Mouse (Mus musculus) liver, adult 2 months (tissue): ENCODE data around the gene Atat1. TPM values are rescaled to one million over a fixed set of nuclear protein-coding genes. Genes with fewer than 3 reads are reported as not detected.

ENCODE experiments used
- DNase-seq: peaks from one replicate; pipeline ENCODE4 v3.0.0-alpha.2; 2011; ENCODE audit warnings: low read depth, low spot score; ENCODE audit errors: extremely low read depth
- H3K27ac ChIP-seq: fragments of 200-500 bp; replicated peaks from 2 replicates; pipeline ENCODE4 v1.5.1; 2012; ENCODE audit warnings: low read depth, mild to moderate bottlenecking, control low read depth, inconsistent platforms, low read length; ENCODE audit not compliant: insufficient read depth
- H3K27me3 ChIP-seq: fragments of 200-500 bp; 2 replicates; pipeline ENCODE4 v1.6.1; 2012; ENCODE audit warnings: mild to moderate bottlenecking, moderate library complexity, low read length, inconsistent platforms; ENCODE audit not compliant: control insufficient read depth, insufficient read depth
- H3K36me3 ChIP-seq: fragments of 200-500 bp; 2 replicates; pipeline ENCODE4 v1.6.1; 2012; ENCODE audit warnings: low read length, inconsistent platforms; ENCODE audit not compliant: control insufficient read depth, insufficient read depth
- H3K4me1 ChIP-seq: fragments of 200-500 bp; 2 replicates; pipeline ENCODE4 v1.6.1; 2011; ENCODE audit warnings: low read length; ENCODE audit not compliant: control insufficient read depth, insufficient read depth
- H3K4me3 ChIP-seq: fragments of 200-500 bp; 2 replicates; pipeline ENCODE4 v1.5.1; 2011; ENCODE audit warnings: low read depth, mild to moderate bottlenecking, control low read depth, low read length, moderate library complexity; ENCODE audit not compliant: insufficient read depth
- H3K79me2 ChIP-seq: fragments of 200-500 bp; 2 replicates; pipeline ENCODE4 v1.6.1; 2012; ENCODE audit warnings: inconsistent platforms, mild to moderate bottlenecking, low read length, moderate library complexity; ENCODE audit not compliant: control insufficient read depth, insufficient read depth
- H3K9ac ChIP-seq: fragments of 200-500 bp; 2 replicates; pipeline ENCODE4 v1.6.1; 2012; ENCODE audit warnings: low read depth, mild to moderate bottlenecking, control low read depth, inconsistent platforms, low read length
- CTCF ChIP-seq: fragments of 200-500 bp; IDR thresholded peaks from 2 replicates; pipeline ENCODE4 v1.5.1; 2011; ENCODE audit warnings: low read depth, low read length, control low read depth
- POLR2A ChIP-seq: fragments of 200-500 bp; IDR thresholded peaks from 2 replicates; pipeline ENCODE4 v1.6.1; 2011; ENCODE audit warnings: low read length, control low read depth; ENCODE audit not compliant: insufficient read depth; ENCODE audit errors: extremely low read depth
- WGBS: fragments of 180-500 bp; shearing (Covaris S2); methylation state at CpG from one replicate; pipeline ENCODE4 v1.1.7; 2018; 5-methylcytosine and 5-hydroxymethylcytosine counted together
- polyA plus RNA-seq: library from polyadenylated mRNA; depleted of rRNA; stranded (reverse); fragments of >200 nt; gene quantifications from 2 replicates; pipeline ENCODE4 v1.2.3, GENCODE M21; 2012
- total RNA-seq: library from RNA; depleted of rRNA; stranded (reverse); fragments of >200 nt; gene quantifications from 2 replicates; pipeline ENCODE4 v1.2.3, GENCODE M21; 2014

The Atat1 gene
- total and polyA plus RNA-seq, 2 experiments = 12.1 to 47.5 TPM

- Histone ChIP-seq H3K36me3 (no peaks in the 10 kb centered on the region), H3K9ac (no peak overlapping the region), H3K4me3 (no peak overlapping the region), H3K27ac (no peak overlapping the region), H3K79me2 (0 out of 2 replicates have a peak, but pooled peaks cover under 1% of the 10 kb centered on the region), H3K4me1 (peaks cover 5% of the 10 kb centered on the region), H3K27me3 (no peaks in the 10 kb centered on the region)
- WGBS = 73% methylated on average over 6 of the region's 6 CpGs
- TF ChIP-seq CTCF (no peak), POLR2A (no peak)
- no peak for DNase-seq
These were observed 35.2 kb downstream of the Atat1 start for GRCm38 (mm10) chr17:35874721-35875120.

- no peak overlapping the region for H3K9ac ChIP-seq
- no peaks in the 10 kb centered on the region for H3K36me3 ChIP-seq
- peak; percentile 50 for DNase-seq
- peaks cover 5% of the 10 kb centered on the region for H3K4me1 ChIP-seq
- H3K27ac ChIP-seq = no peak overlapping the region
- no peaks in the 10 kb centered on the region for H3K79me2 ChIP-seq
- no peak overlapping the region for H3K4me3 ChIP-seq
- WGBS = 24% methylated on average over 21 of the region's 21 CpGs
- peak; percentile 94 for TF ChIP-seq CTCF
- no peak for TF ChIP-seq POLR2A
- no peaks in the 10 kb centered on the region for H3K27me3 ChIP-seq
These were observed 35.9 kb downstream of the Atat1 start for GRCm38 (mm10) chr17:35873774-35874519.

GRCm38 (mm10) chr17:35870884-35871696, 38.8 kb downstream of the Atat1 start:
- no peak for DNase-seq
- Histone ChIP-seq H3K9ac (no peak overlapping the region), H3K36me3 (no peaks in the 10 kb centered on the region), H3K27ac (peak overlapping the region; percentile 79), H3K79me2 (no peaks in the 10 kb centered on the region), H3K4me3 (no peak overlapping the region), H3K27me3 (no peaks in the 10 kb centered on the region; the same call in 1 of the 2 replicates), H3K4me1 (peaks cover 5% of the 10 kb centered on the region)
- 69% methylated on average over 8 of the region's 8 CpGs for WGBS
- TF ChIP-seq CTCF = peak; percentile 26; the same call in 1 of the 2 replicates
- no peak for TF ChIP-seq POLR2A

GRCm38 (mm10) chr17:35870151-35870883, 39.6 kb downstream of the Atat1 start:
- Histone ChIP-seq H3K27ac (peak overlapping the region; percentile 81), H3K27me3 (peaks cover 6% of the 10 kb centered on the region; the same call in 1 of the 2 replicates)
- WGBS = 70% methylated on average over 9 of the region's 9 CpGs

GRCm38 (mm10) chr17:35869346-35870067, 40.4 kb downstream of the Atat1 start:
- H3K79me2 ChIP-seq = no peaks in the 10 kb centered on the region
- peak overlapping the region; percentile 84 for H3K27ac ChIP-seq
- peaks cover 6% of the 10 kb centered on the region for H3K4me1 ChIP-seq
- H3K9ac ChIP-seq = peak overlapping the region; percentile 53
- no peaks in the 10 kb centered on the region for H3K36me3 ChIP-seq
- under 1% methylated on average over 7 of the region's 7 CpGs for WGBS
- peaks cover 6% of the 10 kb centered on the region; the same call in 1 of the 2 replicates for H3K27me3 ChIP-seq
- H3K4me3 ChIP-seq = peak overlapping the region; percentile 77
- peak; percentile 62 for DNase-seq
- TF ChIP-seq POLR2A (no peak), CTCF (no peak)

More at GRCm38 (mm10) chr17:35870151-35870883, 39.6 kb downstream of the Atat1 start:
- Histone ChIP-seq H3K4me1 (peaks cover 6% of the 10 kb centered on the region), H3K4me3 (peak overlapping the region; percentile 13), H3K79me2 (no peaks in the 10 kb centered on the region), H3K36me3 (no peaks in the 10 kb centered on the region), H3K9ac (peak overlapping the region; percentile 19; the same call in 1 of the 2 replicates)
- DNase-seq = peak; percentile 24
- TF ChIP-seq CTCF = no peak
- TF ChIP-seq POLR2A = no peak
